Mouse (Mus musculus) testis, adult 2 months (tissue): ENCODE data around the gene Hoxd3.

Experiments used
- CTCF ChIP-seq: fragments of 200-500 bp; IDR thresholded peaks from 2 replicates; pipeline ENCODE4 v1.5.1; 2012; ENCODE audit warnings: low read depth, mild to moderate bottlenecking, inconsistent platforms, low read length, moderate library complexity; ENCODE audit not compliant: control insufficient read depth, insufficient read depth, insufficient replicate concordance
- POLR2A ChIP-seq: fragments of 200-500 bp; IDR thresholded peaks from 2 replicates; pipeline ENCODE4 v1.6.1; 2012; ENCODE audit warnings: low read depth, mild to moderate bottlenecking, inconsistent platforms, low read length, moderate library complexity; ENCODE audit not compliant: control insufficient read depth

DNA sequence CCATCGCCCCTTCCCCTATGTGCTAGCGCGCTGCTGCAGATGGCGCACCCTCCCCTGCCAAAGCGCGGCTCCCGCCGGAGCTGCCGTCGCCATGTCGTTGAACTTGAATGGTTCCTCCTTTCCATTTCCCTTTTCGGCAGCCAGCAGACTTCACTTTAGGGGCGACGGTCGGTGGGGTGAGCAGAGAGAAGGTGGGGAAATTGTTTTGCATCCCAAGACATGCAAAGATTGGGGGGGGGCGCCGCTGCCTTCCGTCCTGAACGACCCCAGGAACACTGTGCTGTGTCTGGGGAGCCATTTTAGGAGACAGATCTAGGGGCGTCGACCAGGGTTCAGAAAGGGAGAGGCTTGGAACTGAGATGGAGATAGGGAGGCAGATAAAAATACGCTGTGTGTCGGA lies 31.7 kb upstream of the Hoxd3 start:
- TF ChIP-seq CTCF (no peak), POLR2A (no peak)
